Mouse (Mus musculus) liver, embryonic 12.5 days (tissue): ENCODE data around the gene Haus6. TPM values are rescaled to one million over a fixed set of nuclear protein-coding genes. Genes with fewer than 3 reads are reported as not detected.

ENCODE experiments used
- ATAC-seq: fragments of 200-750 bp; cut with Nextera tagmentation; 2 replicates; pipeline ENCODE4 v1.8.0; 2017; ENCODE audit warnings: moderate number of reproducible peaks, mild to moderate bottlenecking, moderate library complexity
- H3K27ac ChIP-seq: fragments of 300-500 bp; sonication (generic); 2 replicates; pipeline ENCODE4 v1.5.1; 2016; ENCODE audit warnings: mild to moderate bottlenecking
- H3K27me3 ChIP-seq: fragments of 300-500 bp; sonication (generic); replicated peaks from 2 replicates; pipeline ENCODE4 v1.6.1; 2016; ENCODE audit warnings: mild to moderate bottlenecking, moderate library complexity
- H3K36me3 ChIP-seq: fragments of 300-500 bp; sonication (generic); 2 replicates; pipeline ENCODE4 v1.6.1; 2016; ENCODE audit warnings: mild to moderate bottlenecking, moderate library complexity
- H3K4me1 ChIP-seq: fragments of 300-500 bp; sonication (generic); 2 replicates; pipeline ENCODE4 v1.6.1; 2016
- H3K4me2 ChIP-seq: fragments of 300-500 bp; sonication (generic); 2 replicates; pipeline ENCODE4 v1.6.1; 2016; ENCODE audit warnings: mild to moderate bottlenecking, moderate library complexity
- H3K4me3 ChIP-seq: fragments of 300-500 bp; sonication (generic); 2 replicates; pipeline ENCODE4 v1.5.1; 2016; ENCODE audit warnings: mild to moderate bottlenecking, moderate library complexity
- H3K9ac ChIP-seq: fragments of 300-500 bp; sonication (generic); 2 replicates; pipeline ENCODE4 v1.6.1; 2016; ENCODE audit warnings: mild to moderate bottlenecking, moderate library complexity
- H3K9me3 ChIP-seq: fragments of 300-500 bp; sonication (generic); replicated peaks from 2 replicates; pipeline ENCODE4 v1.6.1; 2016; ENCODE audit warnings: mild to moderate bottlenecking, moderate library complexity
- WGBS: fragments of 180-500 bp; shearing (Covaris S2); methylation state at CpG from one replicate; pipeline ENCODE4 v1.1.7; 2016; ENCODE audit not compliant: insufficient replicate concordance; 5-methylcytosine and 5-hydroxymethylcytosine counted together
- polyA plus RNA-seq: library from polyadenylated mRNA; unstranded; fragments of >200 nt; fragmentation: Nextera tagmentation; extraction: Ambion mirVana; gene quantifications from 2 replicates; pipeline ENCODE4 v1.2.1, GENCODE M21; 2016

Haus6 gene
- polyA plus RNA-seq, 1 experiment from 2014 or later, result 20.4 TPM

- Histone ChIP-seq H3K4me3 (no peak overlapping the region), H3K36me3 (no peaks in the 10 kb centered on the region), H3K27ac (no peak overlapping the region), H3K9me3 (no peaks in the 10 kb centered on the region), H3K4me2 (no peak overlapping the region), H3K9ac (no peak overlapping the region), H3K4me1 (no peaks in the 10 kb centered on the region), H3K27me3 (no peaks in the 10 kb centered on the region)
- 82% methylated on average over 8 of the region's 8 CpGs for WGBS
- ATAC-seq, result no peak
These were observed 78.3 kb downstream of the Haus6 start for GRCm38 (mm10) chr4:86533406-86534090.

GRCm38 (mm10) chr4:86529161-86529560, 82.7 kb downstream of the Haus6 start:
- WGBS, result 61% methylated on average over 6 of the region's 6 CpGs
- H3K4me2 ChIP-seq, result no peak overlapping the region
- H3K27ac ChIP-seq, result no peak overlapping the region
- no peaks in the 10 kb centered on the region for H3K27me3 ChIP-seq
- ATAC-seq, result no peak
- no peaks in the 10 kb centered on the region for H3K36me3 ChIP-seq
- H3K9me3 ChIP-seq, result no peaks in the 10 kb centered on the region
- H3K4me3 ChIP-seq, result no peak overlapping the region
- no peak overlapping the region for H3K9ac ChIP-seq
- H3K4me1 ChIP-seq, result no peaks in the 10 kb centered on the region

Other genes starting within 250 kb of the Haus6 start
- gene Saxo1, start 53.7 kb downstream of the Haus6 start, polyA plus RNA-seq, result not detected in 2 replicates
- gene Rraga, start 36.4 kb downstream of the Haus6 start, polyA plus RNA-seq, result 29.6 and 30.7 TPM in 2 replicates
- 129 and 134 TPM in 2 replicates for gene Plin2, start 58.0 kb upstream of the Haus6 start, polyA plus RNA-seq
- gene Dennd4c, start 136.5 kb upstream of the Haus6 start, polyA plus RNA-seq, result 4.9 and 6.9 TPM in 2 replicates
- gene Rps6, start 245.4 kb upstream of the Haus6 start, polyA plus RNA-seq, result 704 and 734 TPM in 2 replicates